In the genomic region with DNA sequence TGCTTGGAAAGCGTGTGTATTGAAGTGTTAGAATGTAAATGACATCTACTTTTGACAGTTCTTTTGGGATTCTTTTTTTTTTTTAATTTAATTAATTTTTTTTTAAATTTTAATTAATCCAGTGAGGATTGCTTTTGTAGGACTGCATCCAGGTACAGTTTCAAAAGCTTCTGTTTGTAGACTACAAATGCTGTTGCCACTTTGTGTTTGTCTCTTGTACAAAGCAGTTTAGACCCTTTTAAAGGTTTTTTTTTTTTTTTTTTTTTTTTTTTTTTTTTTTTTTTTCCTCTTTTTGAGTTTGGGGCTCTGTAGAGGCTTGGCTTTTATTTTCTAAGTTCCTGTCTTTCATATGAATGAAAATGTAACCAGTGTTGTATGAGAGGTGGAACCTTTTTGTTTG, we compare ENCODE assay signal across 21 mouse cellular contexts. TPM values are rescaled to one million over a fixed set of nuclear protein-coding genes. Genes with fewer than 3 reads are reported as not detected.
DNase-seq lines count a peak whose midpoint lies in the region; ATAC-seq and TF ChIP-seq lines count a peak whose summit lies in the region.
"Had no signal": no experiment of that assay in that cellular context is flagged by ENCODE, and none has a peak within 500 bp of the region (broad histone marks: within the 10 kb centered on the region; RNA-seq: fewer than 3 reads in every experiment).

No protein-coding gene starts in this region.

- dilution Hi-C loops in CH12.LX (cut with MboI; ENCODE audit: extremely low pct_ligation_motif_present, extremely low pct_unique_long_range_greater_than_20kb, low sequenced_read_pairs): no loop called here

- peaks cover 41% of the 10 kb centered on the region for H3K4me1 ChIP-seq in heart, embryonic 13.5 days
- peaks cover 33% of the 10 kb centered on the region for H3K4me1 ChIP-seq in liver, embryonic 12.5 days
- peaks cover 10 to 51% of the 10 kb centered on the region in 2 experiments for H3K4me1 ChIP-seq in CH12.LX (ENCODE audit: control insufficient read depth in 1 of 2, insufficient read depth in 2 of 2)
- H3K4me1 ChIP-seq in embryonic facial prominence, embryonic 13.5 days: peaks cover 16% of the 10 kb centered on the region

- no peak overlapping the region for H3K9ac ChIP-seq in heart, embryonic 13.5 days
- no peak overlapping the region for H3K9ac ChIP-seq in liver, embryonic 12.5 days
- H3K9ac ChIP-seq in CH12.LX (ENCODE audit: insufficient read depth, low read depth): no peak overlapping the region
- H3K9ac ChIP-seq in embryonic facial prominence, embryonic 13.5 days: no peak overlapping the region
- H3K9ac ChIP-seq: stomach, embryonic 15.5 days had no signal

- WGBS in heart, embryonic 13.5 days: 69% methylated on average over 1 of the region's 1 CpGs
- 76% methylated on average over 1 of the region's 1 CpGs for WGBS in liver, embryonic 12.5 days (ENCODE audit: insufficient replicate concordance)
- 76% methylated on average over 1 of the region's 1 CpGs for WGBS in embryonic facial prominence, embryonic 13.5 days

- peaks cover 14% of the 10 kb centered on the region for H3K36me3 ChIP-seq in heart, embryonic 13.5 days
- peaks cover 24% of the 10 kb centered on the region; the same call in 1 of the 2 replicates for H3K36me3 ChIP-seq in liver, embryonic 12.5 days
- peaks cover 0 to 21% of the 10 kb centered on the region in 2 experiments for H3K36me3 ChIP-seq in CH12.LX (replicated peaks in 1 of 2; ENCODE audit: control insufficient read depth in 1 of 2, insufficient read depth in 1 of 2, low read length in 1 of 2)
- peaks cover 13% of the 10 kb centered on the region; the same call in 1 of the 2 replicates for H3K36me3 ChIP-seq in embryonic facial prominence, embryonic 13.5 days
- H3K36me3 ChIP-seq: stomach, embryonic 15.5 days had no signal

- H3K27me3 ChIP-seq in heart, embryonic 13.5 days (replicated peaks): no peaks in the 10 kb centered on the region
- H3K27me3 ChIP-seq in liver, embryonic 12.5 days (replicated peaks): no peaks in the 10 kb centered on the region
- H3K27me3 ChIP-seq in CH12.LX (replicated peaks): no peaks in the 10 kb centered on the region
- no peaks in the 10 kb centered on the region for H3K27me3 ChIP-seq in embryonic facial prominence, embryonic 13.5 days
- H3K27me3 ChIP-seq: heart, embryonic 12.5 days; limb, embryonic 12.5 days; stomach, embryonic 15.5 days had no signal

- TF ChIP-seq EP300 in CH12.LX (IDR thresholded peaks at IDR 0.05; ENCODE audit: low read length): no peak

- DNase-seq in heart, adult 18-20 months: no peak
- DNase-seq in liver: no peak
- no peak for DNase-seq in CH12.LX (ENCODE audit: extremely low read depth)
- no peak for DNase-seq in frontal cortex, postnatal 10 days (ENCODE audit: low spot score in 2 of 2)
- DNase-seq: B cell, adult 2 months; cerebellum, adult 2 months; cerebellum, postnatal 36 days; heart, postnatal 4 days; lung, adult 18-20 months; lung, postnatal 14 days; right cerebral cortex, postnatal 25 days; thymus, adult 18-20 months; thymus, postnatal 4 days had no signal

- TF ChIP-seq POLR2A in CH12.LX (IDR thresholded peaks at IDR 0.05; ENCODE audit: low read depth, low read length): no peak

- TF ChIP-seq RAD21 in CH12.LX (IDR thresholded peaks at IDR 0.05; ENCODE audit: low read depth, low read length): no peak

- no peak overlapping the region; the same call in 1 of the 2 replicates for H3K4me3 ChIP-seq in heart, embryonic 13.5 days
- no peak overlapping the region for H3K4me3 ChIP-seq in liver, embryonic 12.5 days
- H3K4me3 ChIP-seq in CH12.LX (replicated peaks in 1 of 3; ENCODE audit: low read depth in 2 of 3, low read length in 2 of 3, poor library complexity in 1 of 3): peak overlapping the region in 1 of 3 experiments; percentile 69
- H3K4me3 ChIP-seq in embryonic facial prominence, embryonic 13.5 days: no peak overlapping the region

- ATAC-seq in heart, embryonic 13.5 days (ENCODE audit: extremely low read depth, insufficient number of reproducible peaks, low FRiP score, low TSS enrichment): no peak
- no peak for ATAC-seq in liver, embryonic 12.5 days
- no peak for ATAC-seq in embryonic facial prominence, embryonic 13.5 days (ENCODE audit: insufficient number of reproducible peaks, insufficient read depth, low FRiP score, low TSS enrichment, low read depth)
- ATAC-seq: forebrain, embryonic 14.5 days; intestine, embryonic 16.5 days had no signal

- peak overlapping the region; percentile 27; the same call in 1 of the 2 replicates for H3K4me2 ChIP-seq in heart, embryonic 13.5 days
- peak overlapping the region; percentile 28 for H3K4me2 ChIP-seq in liver, embryonic 12.5 days
- peak overlapping the region; percentile 21; the same call in 1 of the 2 replicates for H3K4me2 ChIP-seq in CH12.LX (ENCODE audit: insufficient read depth, low read depth, poor library complexity, severe bottlenecking)
- H3K4me2 ChIP-seq in embryonic facial prominence, embryonic 13.5 days: peak overlapping the region; percentile 20; the same call in 1 of the 2 replicates

- H3K79me2 ChIP-seq in CH12.LX (replicated peaks; ENCODE audit: control insufficient read depth, extremely low read depth, insufficient read depth, poor library complexity, severe bottlenecking): peaks cover 66% of the 10 kb centered on the region

- no peak for TF ChIP-seq CTCF in CH12.LX (conservative IDR thresholded peaks at IDR 0.05 in 1 of 2, IDR thresholded peaks at IDR 0.05 in 1 of 2; ENCODE audit: low read depth in 2 of 2, low read length in 2 of 2)

- in situ Hi-C loops in CH12.LX (cut with MboI; ENCODE audit: low pct_ligation_motif_present, low pct_unique_long_range_greater_than_20kb, low sequenced_read_pairs): no loop called here

- no peak overlapping the region for H3K27ac ChIP-seq in heart, embryonic 13.5 days (replicated peaks)
- H3K27ac ChIP-seq in liver, embryonic 12.5 days: no peak overlapping the region
- H3K27ac ChIP-seq in CH12.LX (ENCODE audit: insufficient read depth, low read depth): no peak overlapping the region
- H3K27ac ChIP-seq in embryonic facial prominence, embryonic 13.5 days: no peak overlapping the region

- no peaks in the 10 kb centered on the region for H3K9me3 ChIP-seq in heart, embryonic 13.5 days
- H3K9me3 ChIP-seq in liver, embryonic 12.5 days (replicated peaks): no peaks in the 10 kb centered on the region
- H3K9me3 ChIP-seq in CH12.LX (replicated peaks; ENCODE audit: low read length): no peaks in the 10 kb centered on the region
- no peaks in the 10 kb centered on the region for H3K9me3 ChIP-seq in embryonic facial prominence, embryonic 13.5 days
- H3K9me3 ChIP-seq: heart, embryonic 12.5 days; limb, embryonic 12.5 days; stomach, embryonic 15.5 days had no signal

TF ChIP-seq in CH12.LX, 34 proteins besides CTCF, POLR2A, EP300 and RAD21:
- TF ChIP-seq USF2 (conservative IDR thresholded peaks at IDR 0.05; ENCODE audit: low read depth, low read length): no peak
- TF ChIP-seq ZNF384 (IDR thresholded peaks at IDR 0.05; ENCODE audit: low read depth, low read length): peak; percentile 88

RNA-seq across cellular contexts. Expression of a gene that starts 2.4 kb away (rescaled TPM):
- polyA plus RNA-seq in heart, embryonic 13.5 days (2015; fragmentation: Nextera tagmentation; extraction: Ambion mirVana): 40.9 and 41.0 TPM in 2 replicates
- total RNA-seq in heart, adult 18-20 months (2021): 10 to 100 TPM; 21.5 to 26.9 TPM
- polyA plus RNA-seq in liver, embryonic 12.5 days (2016; fragmentation: Nextera tagmentation; extraction: Ambion mirVana): 16.8 and 18.2 TPM in 2 replicates
- total RNA-seq in CH12.LX (2012; rRNA removed): 21.6 and 21.9 TPM in 2 replicates
- total RNA-seq in CH12.LX (2014; rRNA removed): 48.7 and 53.8 TPM in 2 replicates
- 27.5 and 38.0 TPM in 2 replicates for polyA plus RNA-seq in CH12.LX (2012; ENCODE audit: insufficient read length, low read depth)
- 56.3 and 62.4 TPM in 2 replicates for polyA plus RNA-seq in embryonic facial prominence, embryonic 13.5 days (2015; fragmentation: Nextera tagmentation; extraction: Ambion mirVana)

RNA-seq across cellular contexts. Expression of a gene that starts 2.7 kb away (rescaled TPM):
- polyA plus RNA-seq in heart, embryonic 13.5 days (2015; fragmentation: Nextera tagmentation; extraction: Ambion mirVana): 41.5 and 43.0 TPM in 2 replicates
- 10 to 100 TPM; 18.4 to 21.7 TPM for total RNA-seq in heart, adult 18-20 months (2021)
- polyA plus RNA-seq in liver, embryonic 12.5 days (2016; fragmentation: Nextera tagmentation; extraction: Ambion mirVana): 23.5 and 25.1 TPM in 2 replicates
- total RNA-seq in CH12.LX (2012; rRNA removed) (9.7 and 9.9 TPM in 2 replicates), CH12.LX (2014; rRNA removed) (9.2 and 12.1 TPM in 2 replicates)
- polyA plus RNA-seq in CH12.LX (2012; ENCODE audit: insufficient read length, low read depth): 16.4 and 17.1 TPM in 2 replicates
- polyA plus RNA-seq in embryonic facial prominence, embryonic 13.5 days (2015; fragmentation: Nextera tagmentation; extraction: Ambion mirVana): 105 and 106 TPM in 2 replicates

RNA-seq across cellular contexts. Expression of a gene that starts 26.3 kb away (rescaled TPM):
- 34.5 and 37.6 TPM in 2 replicates for polyA plus RNA-seq in heart, embryonic 13.5 days (2015; fragmentation: Nextera tagmentation; extraction: Ambion mirVana)
- total RNA-seq in heart, adult 18-20 months (2021): 10 to 100 TPM; 18.8 to 24.0 TPM
- 35.4 and 38.7 TPM in 2 replicates for polyA plus RNA-seq in liver, embryonic 12.5 days (2016; fragmentation: Nextera tagmentation; extraction: Ambion mirVana)
- 26.5 and 27.2 TPM in 2 replicates for total RNA-seq in CH12.LX (2012; rRNA removed)
- total RNA-seq in CH12.LX (2014; rRNA removed): 82.1 and 86.4 TPM in 2 replicates
- 49.7 and 54.4 TPM in 2 replicates for polyA plus RNA-seq in CH12.LX (2012; ENCODE audit: insufficient read length, low read depth)
- 62.7 and 69.7 TPM in 2 replicates for polyA plus RNA-seq in embryonic facial prominence, embryonic 13.5 days (2015; fragmentation: Nextera tagmentation; extraction: Ambion mirVana)
